Mouse (Mus musculus) neural tube, embryonic 13.5 days (tissue): Measurements from ENCODE around the gene Letm1. TPM values are rescaled to one million over a fixed set of nuclear protein-coding genes. Genes with fewer than 3 reads are reported as not detected.

Source experiments
- ATAC-seq: fragments of 200-750 bp; cut with Nextera tagmentation; 2 replicates; pipeline ENCODE4 v1.8.0; 2017; ENCODE audit warnings: low read depth, mild to moderate bottlenecking, moderate TSS enrichment, moderate library complexity
- H3K27ac ChIP-seq: fragments of 300-500 bp; sonication (generic); replicated peaks from 2 replicates; pipeline ENCODE4 v1.5.1; 2015; ENCODE audit warnings: moderate library complexity, mild to moderate bottlenecking, inconsistent platforms
- H3K27me3 ChIP-seq: fragments of 300-500 bp; sonication (generic); 2 replicates; pipeline ENCODE4 v1.6.1; 2015; ENCODE audit warnings: mild to moderate bottlenecking, inconsistent platforms
- H3K36me3 ChIP-seq: fragments of 300-500 bp; sonication (generic); 2 replicates; pipeline ENCODE4 v1.6.1; 2015; ENCODE audit warnings: mild to moderate bottlenecking, inconsistent platforms
- H3K4me1 ChIP-seq: fragments of 300-500 bp; sonication (generic); replicated peaks from 2 replicates; pipeline ENCODE4 v1.6.1; 2015; ENCODE audit warnings: inconsistent platforms
- H3K4me2 ChIP-seq: fragments of 300-500 bp; sonication (generic); 2 replicates; pipeline ENCODE4 v1.6.1; 2015; ENCODE audit warnings: inconsistent platforms, mild to moderate bottlenecking, moderate library complexity
- H3K4me3 ChIP-seq: fragments of 300-500 bp; sonication (generic); 2 replicates; pipeline ENCODE4 v1.5.1; 2015; ENCODE audit warnings: mild to moderate bottlenecking, inconsistent platforms
- H3K9ac ChIP-seq: fragments of 300-500 bp; sonication (generic); 2 replicates; pipeline ENCODE4 v1.6.1; 2015; ENCODE audit warnings: moderate library complexity, mild to moderate bottlenecking, inconsistent platforms
- H3K9me3 ChIP-seq: fragments of 300-500 bp; sonication (generic); 2 replicates; pipeline ENCODE4 v1.6.1; 2016; ENCODE audit warnings: inconsistent platforms
- WGBS: fragments of 180-500 bp; shearing (Covaris S2); methylation state at CpG from one replicate; pipeline ENCODE4 v1.1.7; 2015; 5-methylcytosine and 5-hydroxymethylcytosine counted together
- polyA plus RNA-seq: library from polyadenylated mRNA; unstranded; fragments of >200 nt; fragmentation: Nextera tagmentation; extraction: Ambion mirVana; gene quantifications from 2 replicates; pipeline ENCODE4 v1.2.1, GENCODE M21; 2015

The Letm1 gene
- polyA plus RNA-seq, 1 experiment from 2014 or later = 58.3 TPM

GRCm38 (mm10) chr5:33700010-33700409 is 82.6 kb downstream of the Letm1 start:
- Histone ChIP-seq H3K9me3 (no peaks in the 10 kb centered on the region), H3K4me2 (no peak overlapping the region), H3K27ac (no peak overlapping the region), H3K4me3 (no peak overlapping the region), H3K27me3 (peaks cover 44% of the 10 kb centered on the region), H3K4me1 (peaks cover 84% of the 10 kb centered on the region), H3K9ac (no peak overlapping the region; the same call in 1 of the 2 replicates), H3K36me3 (no peaks in the 10 kb centered on the region)
- 56% methylated on average over 13 of the region's 13 CpGs for WGBS
- no peak for ATAC-seq

- Histone ChIP-seq H3K4me1 (peaks cover 83% of the 10 kb centered on the region), H3K27me3 (peaks cover 56% of the 10 kb centered on the region), H3K27ac (peak overlapping the region; percentile 53; the same call in 1 of the 2 replicates), H3K9me3 (no peaks in the 10 kb centered on the region), H3K36me3 (no peaks in the 10 kb centered on the region), H3K9ac (no peak overlapping the region), H3K4me3 (no peak overlapping the region), H3K4me2 (no peak overlapping the region)
- ATAC-seq = no peak
- WGBS = 76% methylated on average over 5 of the region's 5 CpGs
Observed at GRCm38 (mm10) chr5:33698669-33699068, 83.9 kb downstream of the Letm1 start.

GRCm38 (mm10) chr5:33697947-33698512 is 84.6 kb downstream of the Letm1 start:
- peak overlapping the region; percentile 53 for H3K27ac ChIP-seq
- no peak overlapping the region for H3K4me2 ChIP-seq
- H3K36me3 ChIP-seq = no peaks in the 10 kb centered on the region
- WGBS = 16% methylated on average over 13 of the region's 13 CpGs
- peak overlapping the region; percentile 22; the same call in 1 of the 2 replicates for H3K9ac ChIP-seq
- ATAC-seq = peak; percentile 34; the same call in 1 of the 2 replicates
- H3K9me3 ChIP-seq = no peaks in the 10 kb centered on the region
- peaks cover 87% of the 10 kb centered on the region for H3K4me1 ChIP-seq
- no peak overlapping the region for H3K4me3 ChIP-seq
- peaks cover 61% of the 10 kb centered on the region for H3K27me3 ChIP-seq

- H3K4me2 ChIP-seq = no peak overlapping the region
- WGBS = 37% methylated on average over 1 of the region's 1 CpGs
- H3K36me3 ChIP-seq = no peaks in the 10 kb centered on the region
- peaks cover 91% of the 10 kb centered on the region for H3K4me1 ChIP-seq
- H3K9ac ChIP-seq = no peak overlapping the region
- H3K9me3 ChIP-seq = no peaks in the 10 kb centered on the region
- peak overlapping the region; percentile 49 for H3K27ac ChIP-seq
- H3K27me3 ChIP-seq = peaks cover 66% of the 10 kb centered on the region
- no peak for ATAC-seq
- no peak overlapping the region for H3K4me3 ChIP-seq
Observed at GRCm38 (mm10) chr5:33697534-33697933, 85.1 kb downstream of the Letm1 start.

- Histone ChIP-seq H3K4me2 (no peak overlapping the region), H3K9ac (no peak overlapping the region), H3K27me3 (peaks cover 69% of the 10 kb centered on the region), H3K4me3 (no peak overlapping the region), H3K27ac (no peak overlapping the region), H3K9me3 (no peaks in the 10 kb centered on the region), H3K4me1 (peaks cover 90% of the 10 kb centered on the region), H3K36me3 (no peaks in the 10 kb centered on the region)
- WGBS = 59% methylated on average over 5 of the region's 5 CpGs
- ATAC-seq = no peak
Observed at GRCm38 (mm10) chr5:33696430-33696829, 86.2 kb downstream of the Letm1 start.

GRCm38 (mm10) chr5:33695718-33696121 is 86.9 kb downstream of the Letm1 start:
- Histone ChIP-seq H3K36me3 (no peaks in the 10 kb centered on the region), H3K27me3 (peaks cover 73% of the 10 kb centered on the region), H3K4me2 (peak overlapping the region; percentile 80), H3K27ac (peak overlapping the region; percentile 68), H3K4me1 (peaks cover 91% of the 10 kb centered on the region), H3K9ac (peak overlapping the region; percentile 68), H3K4me3 (peak overlapping the region; percentile 45), H3K9me3 (no peaks in the 10 kb centered on the region)
- whole genome bisulfite sequencing = 2% methylated on average over 24 of the region's 24 CpGs
- 0 out of 2 replicates have a peak, but pooled peaks have one; percentile 1 for ATAC-seq

GRCm38 (mm10) chr5:33694848-33695717 is 87.5 kb downstream of the Letm1 start:
- Histone ChIP-seq H3K9ac (peak overlapping the region; percentile 68), H3K36me3 (no peaks in the 10 kb centered on the region), H3K4me2 (peak overlapping the region; percentile 80), H3K4me1 (peaks cover 91% of the 10 kb centered on the region), H3K4me3 (peak overlapping the region; percentile 45), H3K9me3 (no peaks in the 10 kb centered on the region), H3K27me3 (peaks cover 79% of the 10 kb centered on the region), H3K27ac (peak overlapping the region; percentile 68)
- WGBS = 2% methylated on average over 52 of the region's 71 CpGs
- peak; percentile 57 for ATAC-seq

- 0 out of 2 replicates have a peak overlapping the region, but pooled peaks have one; percentile 68 for H3K9ac ChIP-seq
- WGBS = 54% methylated on average over 9 of the region's 9 CpGs
- peaks cover 91% of the 10 kb centered on the region for H3K4me1 ChIP-seq
- H3K27ac ChIP-seq = peak overlapping the region; percentile 68
- no peaks in the 10 kb centered on the region for H3K9me3 ChIP-seq
- H3K36me3 ChIP-seq = no peaks in the 10 kb centered on the region
- H3K4me3 ChIP-seq = no peak overlapping the region
- H3K4me2 ChIP-seq = no peak overlapping the region
- peaks cover 85% of the 10 kb centered on the region for H3K27me3 ChIP-seq
- ATAC-seq = no peak
Observed at GRCm38 (mm10) chr5:33694461-33694847, 88.2 kb downstream of the Letm1 start.

- Histone ChIP-seq H3K4me1 (peaks cover 91% of the 10 kb centered on the region), H3K36me3 (no peaks in the 10 kb centered on the region), H3K4me2 (peak overlapping the region; percentile 27; the same call in 1 of the 2 replicates), H3K27me3 (peaks cover 83% of the 10 kb centered on the region), H3K9me3 (no peaks in the 10 kb centered on the region), H3K4me3 (0 out of 2 replicates have a peak overlapping the region, but pooled peaks have one; percentile 4), H3K27ac (peak overlapping the region; percentile 86), H3K9ac (peak overlapping the region; percentile 34)
- 1% methylated on average over 24 of the region's 24 CpGs for WGBS
- peak; percentile 21 for ATAC-seq
Observed at GRCm38 (mm10) chr5:33692393-33692792, 90.2 kb downstream of the Letm1 start.

- peaks cover 80% of the 10 kb centered on the region for H3K4me1 ChIP-seq
- H3K4me2 ChIP-seq = 0 out of 2 replicates have a peak overlapping the region, but pooled peaks have one; percentile 19
- 47% methylated on average over 11 of the region's 11 CpGs for WGBS
- H3K9me3 ChIP-seq = no peaks in the 10 kb centered on the region
- H3K36me3 ChIP-seq = no peaks in the 10 kb centered on the region
- H3K9ac ChIP-seq = peak overlapping the region; percentile 44; the same call in 1 of the 2 replicates
- H3K27me3 ChIP-seq = peaks cover 77% of the 10 kb centered on the region
- no peak overlapping the region for H3K4me3 ChIP-seq
- H3K27ac ChIP-seq = peak overlapping the region; percentile 71
- ATAC-seq = peak; percentile 34
Observed at GRCm38 (mm10) chr5:33689852-33690645, 92.6 kb downstream of the Letm1 start.
